Mouse (Mus musculus) MEL-GATA-1-ER (cell line): ENCODE data around the gene Usp35.

ENCODE experiments used
- DNase-seq: peaks from one replicate; pipeline ENCODE4 v3.0.0-alpha.2; 2012; ENCODE audit warnings: low read depth; ENCODE audit errors: extremely low read depth

Usp35 gene

GRCm38 (mm10) chr7:97331726-97332666 lies at the start of gene Usp35, which contains the start of gene Kctd21:
TSS of gene Usp35 (minus strand) at chr7:97332020.
TSS of gene Kctd21 (plus strand) at chr7:97332327.
- peak; percentile 76 for DNase-seq

GRCm38 (mm10) chr7:97380500-97381123 lies 48.8 kb upstream of the Usp35 start:
- no peak for DNase-seq

- DNase-seq, result no peak
These were observed 47.5 kb upstream of the Usp35 start for GRCm38 (mm10) chr7:97379304-97379703.

GRCm38 (mm10) chr7:97375906-97376305 lies 44.1 kb upstream of the Usp35 start:
- DNase-seq, result no peak

- DNase-seq, result no peak
These were observed 43.3 kb upstream of the Usp35 start for GRCm38 (mm10) chr7:97375101-97375500.

GRCm38 (mm10) chr7:97365887-97366286 lies 34.1 kb upstream of the Usp35 start:
- DNase-seq, result no peak

- DNase-seq, result no peak
These were observed 29.6 kb upstream of the Usp35 start for GRCm38 (mm10) chr7:97361467-97361866.

GRCm38 (mm10) chr7:97360955-97361354 lies 29.1 kb upstream of the Usp35 start:
- no peak for DNase-seq

- DNase-seq, result no peak
These were observed 28.3 kb upstream of the Usp35 start for GRCm38 (mm10) chr7:97360166-97360565.

GRCm38 (mm10) chr7:97358347-97358746 lies 26.5 kb upstream of the Usp35 start:
- no peak for DNase-seq

GRCm38 (mm10) chr7:97357840-97358239 lies 26.0 kb upstream of the Usp35 start:
- DNase-seq, result no peak

- no peak for DNase-seq
These were observed 25.1 kb upstream of the Usp35 start for GRCm38 (mm10) chr7:97356875-97357276.

- DNase-seq, result no peak
These were observed 24.4 kb upstream of the Usp35 start for GRCm38 (mm10) chr7:97356253-97356652.

GRCm38 (mm10) chr7:97355068-97355841 lies 23.4 kb upstream of the Usp35 start:
- DNase-seq, result no peak

GRCm38 (mm10) chr7:97353356-97353755 lies 21.5 kb upstream of the Usp35 start:
- no peak for DNase-seq

GRCm38 (mm10) chr7:97351792-97352513 lies 20.1 kb upstream of the Usp35 start:
- no peak for DNase-seq

- no peak for DNase-seq
These were observed 19.1 kb upstream of the Usp35 start for GRCm38 (mm10) chr7:97350891-97351290.

- DNase-seq, result no peak
These were observed 17.6 kb upstream of the Usp35 start for GRCm38 (mm10) chr7:97349438-97349837.

- DNase-seq, result no peak
These were observed 17.0 kb upstream of the Usp35 start for GRCm38 (mm10) chr7:97348836-97349235.

GRCm38 (mm10) chr7:97348318-97348717 lies 16.5 kb upstream of the Usp35 start:
- no peak for DNase-seq

GRCm38 (mm10) chr7:97347464-97347863 lies 15.6 kb upstream of the Usp35 start:
- no peak for DNase-seq
